Mouse (Mus musculus): ENCODE data around the gene Tnnc1.

Gene Tnnc1

DNA sequence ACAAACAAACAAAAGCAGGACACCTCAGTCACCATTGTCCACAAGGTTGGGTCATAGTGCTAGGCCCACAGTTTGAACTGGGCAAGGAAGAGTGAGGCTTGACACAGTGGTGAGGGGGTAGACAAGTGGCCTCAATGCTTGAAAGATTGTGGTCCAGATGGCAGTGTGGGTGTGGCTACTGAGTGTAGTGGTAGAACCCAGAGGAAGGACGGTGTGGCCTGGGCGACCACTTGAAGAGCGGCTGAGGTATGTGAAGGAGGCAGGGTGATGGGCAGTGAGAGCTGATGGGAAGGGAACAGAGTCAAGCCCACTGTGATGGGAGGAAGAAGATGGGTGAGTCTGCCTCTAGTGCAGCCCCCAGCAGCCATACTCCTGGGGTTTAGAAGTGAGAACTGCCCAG, 6.6 kb downstream of the Tnnc1 start:
- no peak for DNase-seq (ENCODE audit: low read depth)

DNA sequence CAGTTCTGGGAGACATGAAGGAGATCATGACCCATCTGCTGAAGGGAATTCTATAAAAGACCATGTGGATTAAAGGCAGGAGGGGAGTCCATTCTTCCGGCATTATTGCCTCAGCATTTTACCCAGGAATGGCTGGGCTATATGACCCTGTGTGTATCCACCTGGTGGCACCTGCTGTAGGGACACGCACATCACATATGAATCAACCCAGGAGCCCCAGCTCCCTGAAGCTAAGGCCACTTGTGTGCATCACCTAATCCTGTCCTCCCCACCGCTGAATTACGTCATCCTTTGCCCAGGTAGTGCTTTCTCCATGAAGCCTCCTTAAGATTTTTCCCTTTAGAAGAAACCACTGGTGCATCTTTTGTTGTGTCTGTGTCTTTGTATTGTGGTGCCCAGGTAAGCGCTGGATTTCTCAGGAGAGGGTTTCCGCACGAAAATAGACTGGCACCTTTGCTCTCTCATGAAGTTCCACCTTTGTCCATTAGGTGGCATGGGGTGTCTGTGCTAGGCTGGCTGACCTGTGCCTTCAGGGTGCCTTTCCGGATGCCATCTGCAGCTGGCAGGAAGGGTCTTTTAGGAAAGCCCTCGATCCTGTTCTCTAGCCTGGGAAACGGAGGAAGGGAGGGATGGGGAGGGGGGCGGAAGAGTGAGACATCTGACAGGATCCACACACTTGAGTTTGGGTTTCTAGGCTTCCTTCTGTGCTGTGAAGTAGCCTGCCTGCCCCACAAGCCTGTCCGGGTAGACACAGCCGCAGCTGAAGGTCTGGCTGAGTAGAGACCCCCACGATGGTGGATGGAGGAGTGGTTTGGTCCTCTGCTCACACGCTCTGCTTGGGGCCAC, 7.3 kb downstream of the Tnnc1 start:
- peak; percentile 67 for DNase-seq (ENCODE audit: low read depth)

DNA sequence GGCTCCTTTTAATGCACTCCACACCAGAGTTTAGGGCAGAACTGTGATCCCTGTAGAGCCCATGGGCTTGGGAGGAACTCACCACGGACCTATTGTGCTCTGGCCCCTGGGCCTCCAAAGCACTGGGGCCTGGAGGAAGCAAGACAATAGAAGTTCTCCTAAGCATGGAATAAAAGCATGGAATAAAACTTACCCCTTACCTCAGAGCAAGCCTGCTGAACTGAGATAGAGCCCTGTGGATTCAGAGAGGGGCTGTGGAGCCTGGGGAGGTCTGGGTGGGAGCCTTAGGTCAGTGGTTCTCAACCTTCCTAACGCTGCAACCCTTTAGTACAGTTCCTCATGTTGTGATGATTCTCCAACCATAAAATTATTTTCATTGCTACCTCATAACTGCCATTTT, 8.7 kb downstream of the Tnnc1 start, which contains the start of gene Nisch:
Gene Nisch (minus strand): TSS at position 101 of the 400 bp plus-strand sequence.
- DNase-seq (ENCODE audit: low read depth) = no peak

DNA sequence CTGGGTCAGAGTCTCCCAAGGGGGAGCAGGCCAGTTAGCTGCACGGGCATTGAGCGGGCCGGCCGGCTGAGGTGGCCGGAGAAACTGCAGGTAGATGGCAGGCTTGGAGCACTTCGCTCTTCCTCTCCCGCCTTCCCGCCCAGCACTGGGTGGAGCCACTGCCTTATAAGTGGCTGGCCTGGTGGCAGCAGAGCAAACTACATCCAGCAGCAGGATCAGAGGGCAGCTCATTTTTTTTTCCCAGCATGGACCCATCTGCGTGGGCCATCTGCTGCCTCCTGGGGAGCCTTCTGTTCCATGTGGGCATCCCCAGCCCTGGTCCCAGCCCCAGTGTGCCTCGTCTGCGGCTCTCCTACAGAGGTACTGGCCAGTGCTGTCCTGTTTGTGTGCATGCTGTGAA, 9.6 kb downstream of the Tnnc1 start, which contains the start of gene Sema3g:
Gene Sema3g (plus strand): TSS at position 195 of the 400 bp plus-strand sequence.
- DNase-seq (ENCODE audit: low read depth) = peak; percentile 34

DNA sequence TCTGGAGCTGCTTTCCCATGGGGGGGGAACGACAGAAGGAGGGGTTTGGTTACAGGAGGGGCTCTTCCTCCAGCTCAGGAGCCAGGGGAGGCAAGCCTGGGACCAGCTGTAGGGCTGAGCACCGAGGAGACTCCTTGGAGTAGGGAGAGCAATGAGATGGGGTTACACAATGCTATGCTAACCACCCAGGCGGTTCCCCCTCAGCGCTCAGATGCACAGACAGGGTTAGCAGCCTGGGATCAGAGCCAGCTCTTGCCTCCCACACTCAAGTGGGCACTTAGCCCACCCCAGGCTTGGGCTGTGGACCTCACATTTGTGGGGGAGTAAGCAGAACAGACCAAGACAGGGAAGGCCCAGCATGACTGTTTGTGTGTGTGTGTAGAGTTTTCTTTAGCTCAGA, 18.9 kb downstream of the Tnnc1 start:
- DNase-seq (ENCODE audit: low read depth) = no peak

DNA sequence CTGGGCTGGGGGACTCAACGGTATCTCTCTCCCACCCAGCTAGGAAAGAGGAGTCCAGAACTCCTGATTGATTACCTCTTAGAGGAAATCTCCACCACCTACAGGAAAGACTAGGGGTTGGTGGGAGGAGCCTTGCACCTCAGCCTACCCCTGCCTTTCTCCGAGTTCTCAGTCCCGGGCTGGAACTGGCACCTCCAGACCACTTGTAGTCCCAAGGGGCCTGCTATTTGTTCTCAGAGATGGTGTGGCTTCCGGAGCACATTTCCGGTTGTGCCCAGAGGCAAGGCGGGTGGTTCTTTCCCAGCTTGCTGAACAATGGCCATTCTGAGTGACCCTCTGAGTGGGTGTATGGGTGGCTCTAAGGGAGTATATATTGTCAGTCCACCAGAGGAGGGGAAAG, 20.1 kb downstream of the Tnnc1 start:
- DNase-seq (ENCODE audit: low read depth) = no peak

DNA sequence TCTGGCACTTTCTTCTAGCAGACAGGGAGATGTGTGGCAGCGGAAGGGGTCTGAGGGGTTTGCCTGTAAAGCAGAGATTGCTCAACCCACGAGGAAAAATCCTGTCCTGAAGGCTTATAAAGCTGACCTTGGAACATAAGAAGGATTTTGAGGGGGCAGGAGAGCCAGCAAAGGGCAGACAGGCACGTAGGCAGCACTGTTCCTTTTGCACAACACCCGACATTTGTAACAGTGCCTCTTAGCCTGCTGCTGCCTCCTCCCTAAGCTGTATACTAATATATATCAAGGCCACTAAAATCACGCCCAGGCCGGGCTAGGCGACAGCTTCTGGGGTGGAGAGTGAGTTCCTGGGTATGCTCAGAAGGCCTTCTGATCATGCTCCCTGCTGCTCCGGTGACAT, 22.3 kb downstream of the Tnnc1 start:
- no peak for DNase-seq (ENCODE audit: low read depth)

DNA sequence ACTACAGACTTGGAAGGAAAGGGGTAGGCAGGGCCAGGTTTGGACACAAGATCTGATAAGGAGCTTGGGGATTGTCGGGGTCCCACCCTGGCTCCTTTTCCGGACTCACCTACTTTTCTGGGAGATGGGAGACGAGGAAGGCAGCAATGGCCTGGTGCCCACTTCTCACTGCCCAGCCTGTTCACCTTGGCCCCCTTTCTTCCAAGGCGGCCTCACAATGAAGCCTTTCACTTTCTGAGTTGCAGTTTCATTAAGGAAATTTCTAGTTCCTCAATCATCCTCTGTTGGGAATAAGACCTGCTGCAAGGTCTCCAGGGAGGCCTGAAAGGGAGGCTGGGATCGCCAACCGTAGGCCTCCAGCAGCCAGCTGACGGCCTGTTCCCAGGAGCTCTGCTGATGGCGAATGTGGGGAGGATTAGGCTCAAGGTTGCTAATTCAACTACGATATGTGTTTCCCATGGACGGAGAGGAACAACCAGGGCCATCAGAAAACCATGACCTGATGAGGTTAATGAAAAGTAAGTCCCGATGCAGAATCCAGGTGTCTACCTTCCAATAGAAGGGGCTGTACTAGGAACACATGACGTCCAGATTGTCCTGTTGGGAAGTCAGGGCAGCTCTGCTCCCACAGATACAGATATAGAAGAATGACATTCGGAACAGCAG, 24.4 kb downstream of the Tnnc1 start:
- DNase-seq (ENCODE audit: low read depth) = no peak

DNA sequence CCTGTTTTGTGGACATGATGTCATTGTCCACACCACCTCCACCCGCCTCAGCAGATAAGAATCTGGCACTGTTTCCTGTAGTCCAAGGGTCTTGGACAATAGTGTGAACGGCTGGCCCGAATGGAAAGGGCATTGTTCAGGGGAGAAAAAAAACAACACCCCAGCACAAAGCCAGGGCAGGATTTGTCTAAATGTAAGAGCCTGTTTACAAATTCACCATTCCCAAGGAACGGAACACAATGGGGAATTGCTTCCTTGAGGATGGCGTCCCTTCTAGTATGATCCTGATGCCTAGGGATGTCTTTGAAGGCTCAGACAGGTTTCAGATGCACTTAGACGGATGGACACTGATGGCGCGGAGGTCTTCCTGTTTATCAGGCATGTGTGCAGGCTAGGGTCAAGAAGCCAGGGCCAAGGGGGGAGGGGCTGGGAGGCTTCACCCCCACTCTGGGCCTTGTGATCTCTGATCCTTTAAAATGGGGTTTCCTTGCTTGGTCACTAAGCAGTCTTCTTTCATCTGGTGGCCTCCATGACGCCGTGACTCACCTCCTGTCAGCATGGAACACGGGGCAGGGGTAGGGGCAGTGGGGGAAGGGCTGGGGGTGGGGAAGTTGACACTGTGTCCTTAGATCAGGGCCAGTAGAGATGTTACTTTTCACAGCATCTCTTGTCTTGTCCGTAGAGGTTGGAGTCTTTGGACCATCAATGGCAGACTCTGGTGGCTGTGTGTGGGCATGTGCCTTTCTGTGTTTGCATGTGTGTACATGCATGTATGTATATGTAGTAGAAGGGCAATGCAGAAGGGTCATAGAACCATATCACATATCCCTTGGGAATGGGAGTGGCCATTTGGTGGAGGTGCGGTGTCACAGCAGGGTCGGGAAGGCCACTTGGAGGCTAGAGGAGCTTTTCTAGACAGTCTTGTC, 25.2 kb downstream of the Tnnc1 start:
- DNase-seq (ENCODE audit: low read depth) = no peak

DNA sequence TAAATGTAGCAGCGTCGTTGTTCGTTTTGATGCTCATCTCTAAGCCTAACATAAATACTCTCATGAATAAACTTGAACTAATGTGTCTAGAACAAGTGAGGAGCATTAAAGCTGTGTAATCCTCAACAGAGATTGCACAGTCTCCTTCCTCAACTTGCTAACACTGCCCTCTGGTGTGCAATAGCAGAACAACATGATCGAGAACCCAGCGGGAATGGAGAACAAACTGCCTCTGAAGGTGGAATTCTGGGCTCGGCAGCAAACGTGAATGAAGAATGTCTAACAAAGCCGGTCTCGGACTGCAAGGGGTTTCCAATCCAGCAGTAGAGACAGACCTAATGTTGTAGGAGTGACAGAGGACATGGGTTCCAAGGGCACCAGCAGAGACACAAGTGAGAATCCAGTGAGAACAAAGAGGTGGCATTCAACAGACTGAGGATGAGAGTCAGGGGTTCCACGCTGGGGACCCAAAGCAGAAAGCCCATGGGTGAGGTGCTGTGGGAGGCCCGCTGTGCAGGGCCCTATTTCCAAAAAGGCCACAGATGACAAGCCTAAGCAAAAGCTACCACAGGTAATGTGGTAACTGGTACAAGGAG, 26.0 kb downstream of the Tnnc1 start:
- peak; percentile 71 for DNase-seq (ENCODE audit: low read depth)

DNA sequence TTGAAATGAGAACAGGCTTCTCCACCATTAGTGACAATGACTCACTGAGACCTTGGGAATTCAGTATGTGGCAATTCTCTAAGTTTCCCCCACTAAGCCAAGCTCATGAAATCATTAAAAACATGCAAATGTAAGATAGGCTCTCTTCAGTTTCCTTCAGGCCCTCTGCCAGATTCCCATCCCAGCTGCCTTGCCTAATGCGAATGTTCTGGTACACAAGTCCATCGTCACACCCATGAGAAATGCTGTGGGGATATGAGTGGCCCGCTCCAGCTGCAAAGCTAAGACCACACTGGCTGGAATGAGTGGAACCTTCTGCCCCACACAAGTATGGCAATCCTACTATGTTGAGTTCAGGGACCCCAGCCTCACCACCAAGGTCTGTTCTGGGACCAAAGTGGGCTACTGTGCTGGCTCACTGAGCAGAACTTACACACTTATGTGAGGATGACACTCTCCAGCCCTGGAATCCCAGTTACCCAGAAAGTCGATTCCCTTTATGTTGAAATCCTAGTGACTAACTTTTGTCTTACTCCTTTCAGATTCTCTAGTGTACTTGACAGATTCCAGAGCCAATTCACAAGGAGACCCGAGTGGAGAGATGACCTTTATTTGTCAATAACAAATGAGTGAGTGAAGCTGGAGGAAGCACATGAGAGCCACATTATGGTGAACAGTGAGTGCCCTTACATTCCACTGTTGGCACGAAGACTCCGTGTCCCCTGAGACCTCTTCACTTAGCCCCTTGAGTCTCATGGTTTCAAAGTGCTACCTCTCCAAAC, 29.2 kb downstream of the Tnnc1 start:
- DNase-seq (ENCODE audit: low read depth) = no peak

DNA sequence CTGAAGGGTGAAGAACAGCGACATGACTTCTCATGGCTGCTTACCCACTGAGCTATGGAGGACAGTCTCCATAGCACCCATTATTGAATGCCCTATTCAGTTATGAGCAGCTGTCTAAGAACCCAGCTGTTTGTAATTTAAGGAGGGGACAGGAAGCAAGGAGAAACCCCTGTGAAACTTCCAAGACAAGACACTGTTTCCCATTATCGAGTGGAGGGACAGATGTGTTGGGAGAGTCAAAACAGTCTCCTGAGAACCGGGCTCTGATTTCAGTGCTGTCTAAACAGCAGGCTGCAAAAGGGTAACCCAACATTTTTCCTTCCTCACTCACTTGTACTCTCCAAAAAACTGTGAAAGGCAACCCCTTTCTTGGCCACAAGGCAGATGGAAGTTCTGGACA, 32.4 kb downstream of the Tnnc1 start:
- DNase-seq (ENCODE audit: low read depth) = no peak

DNA sequence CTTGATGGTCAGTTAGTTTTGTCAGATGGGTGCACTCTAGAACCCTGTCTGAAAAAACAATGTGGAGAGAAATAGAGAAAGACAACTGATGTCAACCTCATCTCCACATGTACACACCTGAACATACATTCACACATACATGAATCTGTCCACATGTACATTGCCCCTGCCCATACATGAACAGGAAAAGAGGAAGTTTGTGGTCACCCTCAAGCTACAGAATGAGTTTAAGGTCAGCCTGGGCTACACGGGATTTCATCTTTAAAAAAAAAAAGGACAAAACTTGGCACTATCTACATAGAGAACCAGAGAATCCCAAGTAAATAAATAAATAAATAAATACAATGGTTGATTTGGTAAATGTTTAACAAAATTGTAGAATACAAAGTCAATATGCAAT, 36.7 kb downstream of the Tnnc1 start:
- DNase-seq (ENCODE audit: low read depth) = no peak

DNA sequence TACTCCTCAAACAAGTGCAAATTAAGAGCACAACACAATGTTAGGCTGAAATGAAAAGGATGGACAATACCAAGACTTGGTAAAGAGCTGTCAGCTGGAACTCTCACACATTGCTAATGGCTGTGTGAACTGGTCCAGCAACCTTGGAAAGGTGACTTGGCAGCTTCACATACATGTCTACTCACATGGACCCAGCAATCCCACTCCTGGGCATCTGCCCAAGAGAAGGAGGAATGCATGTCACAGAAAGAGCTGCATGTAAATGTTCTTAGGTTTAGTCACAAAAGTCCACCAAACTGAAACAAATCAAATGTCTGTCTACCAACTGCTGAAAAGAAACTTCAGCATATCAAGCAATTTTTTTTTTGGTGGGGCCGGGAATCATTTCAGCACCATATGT, 37.8 kb downstream of the Tnnc1 start:
- DNase-seq (ENCODE audit: low read depth) = no peak

DNA sequence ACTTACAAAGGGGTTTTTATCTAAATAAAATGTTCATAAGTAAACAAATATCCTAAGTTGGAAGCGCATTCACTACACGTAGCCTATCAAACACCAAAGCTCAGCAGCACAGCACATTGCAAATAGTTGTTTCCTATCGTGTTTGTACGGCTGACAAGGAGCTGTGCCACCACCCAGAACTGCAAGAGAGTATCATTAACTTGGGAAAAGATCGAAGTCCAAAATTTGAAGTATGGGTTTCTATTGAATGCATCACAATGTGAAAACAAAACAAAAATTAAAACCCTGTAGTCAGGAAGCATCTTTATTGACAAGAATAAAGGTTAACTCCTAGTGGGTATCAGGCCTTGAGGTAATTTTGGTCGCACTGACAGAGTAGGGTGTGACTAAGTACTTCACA, 40.3 kb downstream of the Tnnc1 start:
- DNase-seq (ENCODE audit: low read depth) = no peak

DNA sequence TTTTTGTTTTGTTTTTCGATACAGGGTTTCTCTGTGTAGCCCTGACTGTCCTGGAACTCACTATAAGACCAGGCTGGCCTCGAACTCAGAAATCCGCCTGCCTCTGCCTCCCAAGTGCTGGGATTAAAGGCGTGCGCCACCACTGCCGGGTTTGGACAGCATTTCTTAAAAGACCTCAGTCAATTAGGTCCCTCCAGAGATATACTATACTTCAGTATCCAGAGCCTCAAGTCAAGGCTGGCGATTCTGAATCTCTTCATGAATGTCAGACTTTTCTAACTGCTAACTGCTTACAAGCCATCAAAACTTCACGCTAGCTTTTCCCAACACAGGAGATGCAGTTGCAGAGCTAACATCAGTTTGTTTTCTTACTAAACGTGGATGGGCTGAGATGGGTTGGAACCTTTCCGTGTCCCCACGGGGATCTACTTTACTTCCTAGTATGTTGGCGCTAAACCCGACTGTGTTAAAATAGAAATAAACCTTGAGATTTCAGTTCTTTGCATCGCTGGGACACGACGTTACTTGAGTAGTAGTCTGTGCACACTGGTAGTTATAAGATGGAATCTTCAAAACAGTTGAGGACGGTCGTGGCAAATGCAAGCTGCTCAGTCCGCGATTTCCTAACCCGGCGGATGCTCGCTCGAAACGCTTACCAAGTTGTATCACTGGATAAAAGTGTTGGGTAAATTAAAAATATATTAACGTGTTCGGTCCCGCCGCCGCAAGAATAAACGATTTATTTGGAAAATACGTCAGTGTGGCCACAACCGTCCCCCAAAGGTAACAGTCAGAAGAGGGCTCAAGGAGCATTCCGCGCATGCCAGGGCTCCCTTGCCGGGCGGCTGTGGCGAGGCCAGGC, 42.3 kb downstream of the Tnnc1 start:
- DNase-seq (ENCODE audit: low read depth) = peak; percentile 54

DNA sequence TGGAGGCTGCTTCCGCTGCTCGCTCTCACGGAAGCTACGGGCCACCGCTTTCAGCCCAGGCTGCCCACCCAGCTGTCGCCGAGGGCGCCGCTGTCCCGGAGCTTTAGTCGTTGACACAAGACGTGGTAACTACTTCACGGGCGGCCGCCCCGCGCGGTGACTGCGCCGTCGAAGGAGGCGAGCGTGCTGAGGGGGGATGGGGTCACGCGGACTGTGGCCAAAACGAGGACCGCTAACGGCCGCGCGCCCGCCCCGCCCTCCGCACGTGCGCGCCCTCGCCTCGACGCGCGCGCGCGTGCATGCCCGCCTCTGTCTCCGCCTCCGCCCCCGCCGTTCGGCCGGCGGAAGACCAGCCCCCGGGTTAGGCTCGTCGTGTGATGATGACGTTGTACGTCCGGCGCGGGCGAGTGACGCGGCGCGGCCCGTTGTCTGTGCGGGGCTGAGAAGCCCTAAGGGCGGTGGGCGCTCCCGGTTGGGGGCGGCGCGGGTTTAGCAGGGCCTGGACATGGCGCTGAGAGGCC, 43.0 kb downstream of the Tnnc1 start, which contains the start of the genes Phf7 and Bap1:
Gene Phf7 (minus strand): TSS at position 234 of the 521 bp plus-strand sequence.
Gene Bap1 (plus strand): TSS at position 367 of the 521 bp plus-strand sequence.
- DNase-seq (ENCODE audit: low read depth) = peak; percentile 81

DNA sequence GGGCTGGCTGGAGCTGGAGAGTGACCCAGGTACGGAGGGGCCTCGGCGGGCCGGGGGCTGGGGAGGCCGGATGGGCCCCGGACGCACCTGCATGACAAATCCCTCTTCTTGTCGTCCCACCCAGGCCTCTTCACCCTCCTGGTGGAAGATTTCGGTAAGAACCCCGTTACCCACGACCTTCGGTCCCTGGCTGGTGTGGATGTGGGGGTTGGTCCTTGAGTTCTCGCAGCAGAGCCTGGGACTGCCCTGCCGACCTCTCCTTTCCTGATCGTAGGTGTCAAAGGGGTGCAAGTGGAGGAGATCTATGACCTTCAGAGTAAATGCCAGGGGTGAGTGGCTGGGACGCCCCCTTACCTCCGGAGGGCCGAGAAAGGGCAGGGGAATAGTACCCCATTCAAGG, 43.5 kb downstream of the Tnnc1 start:
- DNase-seq (ENCODE audit: low read depth) = no peak

DNA sequence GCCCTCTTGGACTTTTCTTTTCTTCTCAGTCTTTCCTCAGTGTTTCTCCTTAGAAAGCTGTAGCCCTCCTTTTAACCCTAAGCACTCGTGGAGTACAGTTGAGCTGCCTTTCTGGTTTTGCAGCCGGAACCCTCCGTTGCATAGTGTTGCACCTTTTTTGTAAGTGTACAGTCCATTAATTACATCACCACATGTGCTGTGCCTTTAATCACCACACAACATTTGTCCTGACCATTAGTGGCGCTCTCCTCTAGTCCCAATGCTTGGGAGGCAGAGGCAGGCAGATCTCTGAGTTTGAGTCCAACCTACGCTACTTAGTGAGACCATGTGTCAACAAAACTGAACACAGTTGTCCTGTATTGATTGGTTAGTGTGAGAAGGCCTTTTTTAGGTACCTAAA, 44.0 kb downstream of the Tnnc1 start:
- no peak for DNase-seq (ENCODE audit: low read depth)
